Mouse (Mus musculus) cortical plate, adult 2 months (tissue): ENCODE measurements around the gene Samd15.

ENCODE experiments used
- CTCF ChIP-seq: fragments of 200-500 bp; IDR thresholded peaks from 2 replicates; pipeline ENCODE4 v1.5.1; 2011; ENCODE audit warnings: mild to moderate bottlenecking, control low read depth, low read length; ENCODE audit not compliant: insufficient read depth; ENCODE audit errors: extremely low read depth
- POLR2A ChIP-seq: fragments of 200-500 bp; IDR thresholded peaks from 2 replicates; pipeline ENCODE4 v1.6.1; 2011; ENCODE audit warnings: mild to moderate bottlenecking, low read length, control low read depth; ENCODE audit not compliant: insufficient read depth; ENCODE audit errors: extremely low read depth

- TF ChIP-seq CTCF (no peak), POLR2A (no peak)
Observed at GRCm38 (mm10) chr12:87198792-87199191, 731 bp upstream of the Samd15 start.
